ENCODE assay signal across 20 mouse cellular contexts in the genomic region with DNA sequence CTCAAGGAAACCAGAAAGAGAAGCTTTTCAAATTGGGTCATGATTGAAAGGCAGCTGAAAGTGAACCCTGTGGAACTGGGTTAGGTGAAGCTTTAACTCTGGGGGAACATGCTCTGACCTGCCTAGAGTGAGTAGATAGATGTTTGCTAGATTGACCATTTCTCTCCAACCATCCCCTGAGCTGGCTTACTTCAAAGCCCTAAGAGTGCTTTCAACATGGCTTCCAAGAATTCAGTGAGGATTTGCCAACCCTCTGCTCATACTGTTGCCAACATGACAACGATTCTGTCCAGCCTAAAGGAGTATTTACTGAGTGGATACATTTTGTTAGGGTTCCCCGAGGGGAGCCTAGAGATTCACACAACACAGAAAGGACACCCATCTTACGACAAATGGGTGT.
DNase-seq lines count a peak whose midpoint lies in the region; ATAC-seq and TF ChIP-seq lines count a peak whose summit lies in the region.
"Had no signal": no experiment of that assay in that cellular context is flagged by ENCODE, and none has a peak within 500 bp of the region (broad histone marks: within the 10 kb centered on the region; RNA-seq: fewer than 3 reads in every experiment).

No protein-coding gene starts in this region.

- no peak overlapping the region for H3K4me2 ChIP-seq in limb, embryonic 12.5 days
- no peak overlapping the region for H3K4me2 ChIP-seq in neural tube, embryonic 15.5 days
- H3K4me2 ChIP-seq: embryonic facial prominence, embryonic 15.5 days; heart, embryonic 12.5 days; hindbrain, embryonic 15.5 days had no signal

- H3K9ac ChIP-seq in limb, embryonic 12.5 days (replicated peaks) = no peak overlapping the region
- no peak overlapping the region for H3K9ac ChIP-seq in neural tube, embryonic 15.5 days (replicated peaks)
- H3K9ac ChIP-seq: embryonic facial prominence, embryonic 15.5 days; heart, embryonic 12.5 days; hindbrain, embryonic 15.5 days had no signal

- H3K79me2 ChIP-seq in macrophage (ENCODE audit: inconsistent target) = peaks cover 93% of the 10 kb centered on the region

- no peaks in the 10 kb centered on the region for H3K9me3 ChIP-seq in limb, embryonic 12.5 days
- no peaks in the 10 kb centered on the region for H3K9me3 ChIP-seq in limb, embryonic 10.5 days (replicated peaks)
- H3K9me3 ChIP-seq in neural tube, embryonic 15.5 days (replicated peaks) = no peaks in the 10 kb centered on the region
- H3K9me3 ChIP-seq: embryonic facial prominence, embryonic 15.5 days; forebrain, embryonic 10.5 days; heart, embryonic 12.5 days; hindbrain, embryonic 15.5 days had no signal

- DNase-seq in gastrocnemius, adult 2 months = no peak
- no peak for DNase-seq in gastrocnemius, postnatal 25 days
- no peak for DNase-seq in limb, embryonic 10.5 days (ENCODE audit: low spot score)
- DNase-seq in adipocyte (ENCODE audit: low spot score) = peak; percentile 35
- DNase-seq in left cerebral cortex, adult 18-20 months (ENCODE audit: low spot score in 2 of 2) = no peak
- DNase-seq: adrenal gland, postnatal 10 days; B cell, adult 2 months; cerebellum, adult 2 months; cerebellum, postnatal 10 days had no signal

- no peak overlapping the region for H3K4me3 ChIP-seq in gastrocnemius, adult 2 months
- no peak overlapping the region for H3K4me3 ChIP-seq in limb, embryonic 12.5 days (replicated peaks)
- H3K4me3 ChIP-seq in limb, embryonic 10.5 days = no peak overlapping the region
- H3K4me3 ChIP-seq in macrophage (ENCODE audit: inconsistent target) = no peak overlapping the region
- no peak overlapping the region for H3K4me3 ChIP-seq in neural tube, embryonic 15.5 days (replicated peaks)
- H3K4me3 ChIP-seq: embryonic facial prominence, embryonic 15.5 days; erythroblast, embryonic 14.5 days; forebrain, embryonic 10.5 days; heart, embryonic 12.5 days; hindbrain, embryonic 15.5 days had no signal

- H3K4me1 ChIP-seq in limb, embryonic 12.5 days (replicated peaks) = peaks cover 27% of the 10 kb centered on the region
- H3K4me1 ChIP-seq in limb, embryonic 10.5 days = peaks cover 25% of the 10 kb centered on the region
- H3K4me1 ChIP-seq in neural tube, embryonic 15.5 days = peaks cover 15% of the 10 kb centered on the region

- intact Hi-C loops in gastrocnemius, adult 2 months (cut with DNase I) = no loop called here

- ATAC-seq in limb, embryonic 12.5 days (ENCODE audit: insufficient number of reproducible peaks, insufficient read depth, low FRiP score, low TSS enrichment, low read depth) = no peak
- ATAC-seq in neural tube, embryonic 15.5 days (ENCODE audit: low FRiP score) = no peak
- ATAC-seq: CD4-positive, CD25-positive, alpha-beta regulatory T cell, adult 4 months; forebrain, embryonic 14.5 days had no signal

- TF ChIP-seq CTCF in gastrocnemius, adult 2 months (IDR thresholded peaks at IDR 0.05) = no peak

- H3K27me3 ChIP-seq in limb, embryonic 12.5 days = no peaks in the 10 kb centered on the region
- H3K27me3 ChIP-seq in limb, embryonic 10.5 days (ENCODE audit: low read depth, poor library complexity, severe bottlenecking) = no peaks in the 10 kb centered on the region
- no peaks in the 10 kb centered on the region for H3K27me3 ChIP-seq in neural tube, embryonic 15.5 days (replicated peaks)
- H3K27me3 ChIP-seq: embryonic facial prominence, embryonic 15.5 days; heart, embryonic 12.5 days; hindbrain, embryonic 15.5 days had no signal

- H3K27ac ChIP-seq in gastrocnemius, adult 2 months = peak overlapping the region; percentile 43
- H3K27ac ChIP-seq in limb, embryonic 12.5 days = 0 out of 2 replicates have a peak overlapping the region, but pooled peaks have one; percentile 4
- H3K27ac ChIP-seq in limb, embryonic 10.5 days = no peak overlapping the region
- H3K27ac ChIP-seq in macrophage = peak overlapping the region; percentile 22; the same call in 1 of the 2 replicates
- H3K27ac ChIP-seq in neural tube, embryonic 15.5 days (replicated peaks) = no peak overlapping the region
- H3K27ac ChIP-seq: embryonic facial prominence, embryonic 15.5 days; forebrain, embryonic 10.5 days; hindbrain, embryonic 15.5 days had no signal

- WGBS in limb, embryonic 12.5 days = 89% methylated on average over 3 of the region's 3 CpGs
- WGBS in limb, embryonic 10.5 days = 87% methylated on average over 3 of the region's 3 CpGs
- 98% methylated on average over 3 of the region's 3 CpGs for WGBS in macrophage (ENCODE audit: missing documents)
- WGBS in neural tube, embryonic 15.5 days = 82% methylated on average over 3 of the region's 3 CpGs

- peaks cover under 1% of the 10 kb centered on the region; the same call in 1 of the 2 replicates for H3K36me3 ChIP-seq in limb, embryonic 12.5 days
- no peaks in the 10 kb centered on the region for H3K36me3 ChIP-seq in limb, embryonic 10.5 days
- no peaks in the 10 kb centered on the region; the same call in 1 of the 2 replicates for H3K36me3 ChIP-seq in macrophage (ENCODE audit: inconsistent target)
- no peaks in the 10 kb centered on the region for H3K36me3 ChIP-seq in neural tube, embryonic 15.5 days
- H3K36me3 ChIP-seq: embryonic facial prominence, embryonic 15.5 days; forebrain, embryonic 10.5 days; G1E; hindbrain, embryonic 15.5 days had no signal

Comparison
In these comparisons a context has a peak if more than half of its experiments do, and no peak if none do; other contexts are left out.
1. H3K27ac ChIP-seq: peak in gastrocnemius, adult 2 months (single experiment), limb, embryonic 12.5 days (single experiment) and macrophage (single experiment); none in limb, embryonic 10.5 days (single experiment) and neural tube, embryonic 15.5 days (single experiment).